In genomic region chr12:73537499-73538138, GRCm38 (mm10) we compare ENCODE assay signal across 8 mouse cellular contexts. TPM values are rescaled to one million over a fixed set of nuclear protein-coding genes. Genes with fewer than 3 reads are reported as not detected.
A peak's percentile ranks its signal among the peaks of the same experiment; 100 is the strongest.
DNase-seq lines count a peak whose midpoint lies in the region; ATAC-seq lines count a peak whose summit lies in the region.

No protein-coding gene starts in this region.

- peak overlapping the region; percentile 9; the same call in 1 of the 2 replicates for H3K4me2 ChIP-seq in forebrain, embryonic 14.5 days (ENCODE audit: low read length)
- H3K4me2 ChIP-seq in lung, embryonic 16.5 days (ENCODE audit: low read depth, low read length): peak overlapping the region; percentile 47

- H3K9me3 ChIP-seq in forebrain, embryonic 14.5 days (replicated peaks; ENCODE audit: control insufficient read depth, low read length): no peaks in the 10 kb centered on the region
- no peaks in the 10 kb centered on the region for H3K9me3 ChIP-seq in lung, embryonic 16.5 days (ENCODE audit: control insufficient read depth, low read length)

- no peaks in the 10 kb centered on the region for H3K4me1 ChIP-seq in forebrain, embryonic 14.5 days (ENCODE audit: control insufficient read depth, insufficient read depth, low read length)
- 0 out of 2 replicates have a peak, but pooled peaks cover 3% of the 10 kb centered on the region for H3K4me1 ChIP-seq in lung, embryonic 16.5 days (replicated peaks; ENCODE audit: control insufficient read depth, insufficient read depth, low read length)

- WGBS in forebrain, embryonic 14.5 days: 22% methylated on average over 17 of the region's 17 CpGs
- WGBS in lung, embryonic 16.5 days: 25% methylated on average over 17 of the region's 17 CpGs

- ATAC-seq in forebrain, embryonic 14.5 days: no peak
- 0 out of 2 replicates have a peak, but pooled peaks have one; percentile 49 for ATAC-seq in lung, embryonic 16.5 days (ENCODE audit: low read depth)

- peaks cover 14% of the 10 kb centered on the region for H3K27me3 ChIP-seq in forebrain, embryonic 14.5 days (replicated peaks; ENCODE audit: control insufficient read depth, insufficient read depth, low read length)
- H3K27me3 ChIP-seq in lung, embryonic 16.5 days (ENCODE audit: control insufficient read depth, insufficient read depth, low read depth, low read length): peaks cover 3% of the 10 kb centered on the region; the same call in 1 of the 2 replicates

- no peak overlapping the region for H3K4me3 ChIP-seq in forebrain, embryonic 14.5 days (ENCODE audit: low read depth, low read length)
- peak overlapping the region; percentile 34 for H3K4me3 ChIP-seq in lung, embryonic 16.5 days (ENCODE audit: low read length)

- H3K36me3 ChIP-seq in forebrain, embryonic 14.5 days (ENCODE audit: control insufficient read depth, insufficient read depth, low read length): no peaks in the 10 kb centered on the region
- no peaks in the 10 kb centered on the region for H3K36me3 ChIP-seq in lung, embryonic 16.5 days (ENCODE audit: control insufficient read depth, insufficient read depth, low read length)

- no peak overlapping the region for H3K9ac ChIP-seq in forebrain, embryonic 14.5 days (ENCODE audit: low read length)
- H3K9ac ChIP-seq in lung, embryonic 16.5 days (ENCODE audit: low read length): peak overlapping the region; percentile 46; the same call in 1 of the 2 replicates

- peak; percentile 64 for DNase-seq in urinary bladder, postnatal 14 days (ENCODE audit: low spot score)
- DNase-seq in urinary bladder, adult 2 months (ENCODE audit: low spot score): no peak
- no peak for DNase-seq in forebrain, embryonic 14.5 days (ENCODE audit: low spot score)
- peak; percentile 36 to 45 for DNase-seq in kidney, adult 8-10 months
- no peak for DNase-seq in frontal cortex, postnatal 14 days (ENCODE audit: low spot score in 2 of 2)
- no peak for DNase-seq in B cell, adult 2 months
- DNase-seq in right cerebral cortex, postnatal 14 days: no peak

- H3K27ac ChIP-seq in forebrain, embryonic 14.5 days (ENCODE audit: low read depth, low read length): no peak overlapping the region
- H3K27ac ChIP-seq in lung, embryonic 16.5 days (ENCODE audit: low read length): no peak overlapping the region

RNA-seq across cellular contexts. Expression of gene Tmem30b, which starts 8.6 kb away (rescaled TPM):
- polyA plus RNA-seq in urinary bladder, adult 2 months (2012; rRNA removed): 29.2 and 33.1 TPM in 2 replicates
- polyA plus RNA-seq in forebrain, embryonic 14.5 days (2014; fragmentation: Nextera tagmentation; extraction: Ambion mirVana): 0.11 and 0.23 TPM in 2 replicates
- 9.2 and 10.1 TPM in 2 replicates for polyA plus RNA-seq in lung, embryonic 16.5 days (2015; fragmentation: Nextera tagmentation; extraction: Ambion mirVana)

RNA-seq across cellular contexts. Expression of gene Prkch, which starts 47.0 kb away (rescaled TPM):
- polyA plus RNA-seq in urinary bladder, adult 2 months (2012; rRNA removed): 18.4 and 18.7 TPM in 2 replicates
- 4.7 and 6.7 TPM in 2 replicates for polyA plus RNA-seq in forebrain, embryonic 14.5 days (2014; fragmentation: Nextera tagmentation; extraction: Ambion mirVana)
- 12.0 and 12.4 TPM in 2 replicates for polyA plus RNA-seq in lung, embryonic 16.5 days (2015; fragmentation: Nextera tagmentation; extraction: Ambion mirVana)

Comparison
In these comparisons a context has a peak if more than half of its experiments do, and no peak if none do; other contexts are left out.
1. DNase-seq: peak in urinary bladder, postnatal 14 days (single experiment) and kidney, adult 8-10 months (2 of 2); none in urinary bladder, adult 2 months (single experiment), forebrain, embryonic 14.5 days (single experiment), frontal cortex, postnatal 14 days (0 of 2), B cell, adult 2 months (0 of 2) and right cerebral cortex, postnatal 14 days (single experiment).